Mouse (Mus musculus) CH12.LX (cell line): ENCODE data around the gene Nptn. TPM values are rescaled to one million over a fixed set of nuclear protein-coding genes. Genes with fewer than 3 reads are reported as not detected.

Source experiments
- DNase-seq: peaks from one replicate; pipeline ENCODE4 v3.0.0-alpha.2; 2013; ENCODE audit errors: extremely low read depth
- H3K27ac ChIP-seq: 2 replicates; pipeline ENCODE4 v1.5.1; 2012; ENCODE audit warnings: low read depth, mild to moderate bottlenecking, control low read depth, moderate library complexity; ENCODE audit not compliant: insufficient read depth
- H3K27me3 ChIP-seq: replicated peaks from 2 replicates; pipeline ENCODE3; 2012; ENCODE audit warnings: inconsistent platforms
- H3K36me3 ChIP-seq, 2 experiments: replicated peaks in 1 of 2; 2 replicates each; pipeline versions ENCODE3 to v1.6.1; 2012; ENCODE audit warnings: inconsistent platforms in 1 of 2, low read length in 1 of 2, mild to moderate bottlenecking in 1 of 2, mixed read lengths in 1 of 2, moderate library complexity in 1 of 2; ENCODE audit not compliant: control insufficient read depth in 1 of 2, insufficient read depth in 1 of 2
- H3K4me1 ChIP-seq, 2 experiments: 2 replicates each; pipeline ENCODE4 v1.6.1; 2012; ENCODE audit warnings: inconsistent platforms in 1 of 2, moderate library complexity in 1 of 2; ENCODE audit not compliant: insufficient read depth in 2 of 2, control insufficient read depth in 1 of 2
- H3K4me2 ChIP-seq: 2 replicates; pipeline ENCODE4 v1.6.1; 2012; ENCODE audit warnings: low read depth, mild to moderate bottlenecking, control low read depth; ENCODE audit not compliant: poor library complexity, insufficient read depth, severe bottlenecking
- H3K4me3 ChIP-seq, 3 experiments: fragments of 150-350 bp in 1 of 3; sonication (generic) in 1 of 3; replicated peaks in 1 of 3; 2 replicates each; pipeline versions ENCODE3 to v1.5.1; 2011 to 2012; ENCODE audit warnings: low read depth in 2 of 3, low read length in 2 of 3, mild to moderate bottlenecking in 2 of 3, moderate library complexity in 2 of 3, control low read depth in 1 of 3, improper control_type of control experiment in 1 of 3, inconsistent platforms in 1 of 3, mixed read lengths in 1 of 3; ENCODE audit not compliant: poor library complexity in 1 of 3
- H3K79me2 ChIP-seq: replicated peaks from 2 replicates; pipeline ENCODE4 v1.6.1; 2012; ENCODE audit warnings: mild to moderate bottlenecking, moderate library complexity; ENCODE audit not compliant: control insufficient read depth, poor library complexity, insufficient read depth, severe bottlenecking; ENCODE audit errors: extremely low read depth
- H3K9ac ChIP-seq: 2 replicates; pipeline ENCODE4 v1.6.1; 2012; ENCODE audit warnings: low read depth, mild to moderate bottlenecking, control low read depth, moderate library complexity; ENCODE audit not compliant: insufficient read depth
- H3K9me3 ChIP-seq: replicated peaks from 2 replicates; pipeline ENCODE3; 2012; ENCODE audit warnings: low read length, inconsistent platforms, mixed read lengths
- CHD1 ChIP-seq: IDR thresholded peaks from 2 replicates; pipeline ENCODE4 v1.6.1; 2012; ENCODE audit warnings: low read depth, low read length, improper control_type of control experiment, inconsistent platforms
- CHD2 ChIP-seq: IDR thresholded peaks from 2 replicates; pipeline ENCODE4 v1.6.1; 2011; ENCODE audit warnings: low read length, improper control_type of control experiment
- CTCF ChIP-seq, 2 experiments: IDR thresholded peaks in 1 of 2; conservative IDR thresholded peaks in 1 of 2; 2 replicates each; pipeline ENCODE4 v1.5.1; 2011 to 2012; ENCODE audit warnings: low read depth in 2 of 2, low read length in 2 of 2, improper control_type of control experiment in 1 of 2, inconsistent platforms in 1 of 2, mild to moderate bottlenecking in 1 of 2, moderate library complexity in 1 of 2
- ELF1 ChIP-seq: IDR thresholded peaks from 2 replicates; pipeline ENCODE4 v1.6.1; 2014; ENCODE audit warnings: low read depth, mild to moderate bottlenecking, inconsistent platforms, low read length, improper control_type of control experiment
- EP300 ChIP-seq: IDR thresholded peaks from 2 replicates; pipeline ENCODE4 v1.6.1; 2011; ENCODE audit warnings: low read length, improper control_type of control experiment
- ETS1 ChIP-seq: conservative IDR thresholded peaks from 2 replicates; pipeline ENCODE4 v1.6.1; 2012; ENCODE audit warnings: low read depth, mild to moderate bottlenecking, inconsistent platforms, low read length, improper control_type of control experiment, moderate library complexity
- GABPA ChIP-seq: IDR thresholded peaks from 2 replicates; pipeline ENCODE4 v1.6.1; 2012; ENCODE audit warnings: low read depth, low read length, improper control_type of control experiment, inconsistent platforms; ENCODE audit not compliant: insufficient replicate concordance
- JUN ChIP-seq: IDR thresholded peaks from 2 replicates; pipeline ENCODE4 v1.6.1; 2011; ENCODE audit warnings: low read depth, mild to moderate bottlenecking, low read length, improper control_type of control experiment, moderate library complexity; ENCODE audit not compliant: insufficient read depth
- JUND ChIP-seq: conservative IDR thresholded peaks from 2 replicates; pipeline ENCODE4 v1.6.1; 2011; ENCODE audit warnings: low read depth, low read length, improper control_type of control experiment
- KAT2A ChIP-seq: IDR thresholded peaks from 2 replicates; pipeline ENCODE4 v1.6.1; 2012; ENCODE audit warnings: low read length, improper control_type of control experiment, inconsistent platforms; ENCODE audit not compliant: insufficient replicate concordance
- MAFK ChIP-seq: IDR thresholded peaks from 2 replicates; pipeline ENCODE4 v1.6.1; 2011; ENCODE audit warnings: low read length, improper control_type of control experiment; ENCODE audit not compliant: insufficient replicate concordance
- MAX ChIP-seq: IDR thresholded peaks from 2 replicates; pipeline ENCODE4 v1.6.1; 2011; ENCODE audit warnings: low read length, improper control_type of control experiment
- MAZ ChIP-seq: IDR thresholded peaks from 2 replicates; pipeline ENCODE4 v1.6.1; 2012; ENCODE audit warnings: low read depth, mild to moderate bottlenecking, inconsistent platforms, low read length, improper control_type of control experiment, moderate library complexity
- NELFE ChIP-seq: IDR thresholded peaks from 2 replicates; pipeline ENCODE4 v1.6.1; 2011; ENCODE audit warnings: low read depth, low read length, improper control_type of control experiment
- PAX5 ChIP-seq: IDR thresholded peaks from 2 replicates; pipeline ENCODE4 v1.6.1; 2012; ENCODE audit warnings: low read length, inconsistent platforms, mixed read lengths
- RAD21 ChIP-seq: IDR thresholded peaks from 2 replicates; pipeline ENCODE4 v1.6.1; 2011; ENCODE audit warnings: low read depth, mild to moderate bottlenecking, low read length, improper control_type of control experiment, moderate library complexity
- SIN3A ChIP-seq: IDR thresholded peaks from 2 replicates; pipeline ENCODE4 v1.6.1; 2012; ENCODE audit warnings: low read length, improper control_type of control experiment, inconsistent platforms
- SMC3 ChIP-seq: IDR thresholded peaks from 2 replicates; pipeline ENCODE4 v1.6.1; 2011; ENCODE audit warnings: low read depth, low read length, improper control_type of control experiment
- UBTF ChIP-seq: IDR thresholded peaks from 2 replicates; pipeline ENCODE4 v1.6.1; 2012; ENCODE audit warnings: low read depth, mild to moderate bottlenecking, inconsistent platforms, low read length, improper control_type of control experiment, moderate library complexity
- USF2 ChIP-seq: conservative IDR thresholded peaks from 2 replicates; pipeline ENCODE4 v1.6.1; 2011; ENCODE audit warnings: low read depth, low read length, improper control_type of control experiment
- ZC3H11A ChIP-seq: IDR thresholded peaks from 2 replicates; pipeline ENCODE4 v1.6.1; 2012; ENCODE audit warnings: low read depth, mild to moderate bottlenecking, inconsistent platforms, low read length, improper control_type of control experiment
- ZKSCAN1 ChIP-seq: IDR thresholded peaks from 2 replicates; pipeline ENCODE4 v1.6.1; 2012; ENCODE audit warnings: low read depth, inconsistent platforms, low read length, improper control_type of control experiment, borderline replicate concordance
- ZNF384 ChIP-seq: IDR thresholded peaks from 2 replicates; pipeline ENCODE4 v1.6.1; 2012; ENCODE audit warnings: low read depth, low read length, improper control_type of control experiment, inconsistent platforms
- dilution Hi-C: fragments of 300-500 bp; cut with MboI; formaldehyde crosslinking; loops from 2 replicates; pipeline ENCODE4 v1.14.3; 2020; ENCODE audit warnings: low sequenced_read_pairs; ENCODE audit not compliant: extremely low pct_unique_long_range_greater_than_20kb, extremely low pct_ligation_motif_present
- in situ Hi-C: fragments of 300-500 bp; cut with MboI; formaldehyde crosslinking; loops from 3 replicates; pipeline ENCODE4 v1.14.3; 2019; ENCODE audit warnings: low sequenced_read_pairs, low pct_ligation_motif_present, low pct_unique_long_range_greater_than_20kb, mixed read lengths
- polyA plus RNA-seq: library from polyadenylated mRNA; unstranded; fragments of >175 nt; gene quantifications from 2 replicates; pipeline ENCODE4 v1.2.1, GENCODE M21; 2012; ENCODE audit warnings: low read depth; ENCODE audit not compliant: insufficient read length
- total RNA-seq, 2 experiments: library from RNA; depleted of rRNA; stranded (reverse); fragments of 300-350 nt in 1 of 2; fragments of >200 nt in 1 of 2; gene quantifications; 2 replicates each; pipeline ENCODE4 v1.2.3; 2012 to 2014

The Nptn gene
- total and polyA plus RNA-seq, 3 experiments, result 48.4 to 184 (median 175) TPM

- in situ Hi-C loops, result no loop called here
- dilution Hi-C loops, result no loop called here
- no peak for DNase-seq
- no peaks in the 10 kb centered on the region for H3K36me3 ChIP-seq
- TF ChIP-seq PAX5 (no peak), ZKSCAN1 (no peak), ZNF384 (no peak), CTCF (conservative IDR thresholded peaks at IDR 0.05 in 1 of 2, IDR thresholded peaks at IDR 0.05 in 1 of 2; ENCODE audit: low read depth in 2 of 2, low read length in 2 of 2) (no peak), ELF1 (no peak), EP300 (no peak), CHD2 (no peak), JUND (no peak), ZC3H11A (no peak), RAD21 (no peak), KAT2A (no peak), SMC3 (no peak), UBTF (no peak), MAZ (no peak), MAX (no peak), MAFK (no peak)
- H3K4me3 ChIP-seq, result no peak overlapping the region
- peaks cover 2 to 6% of the 10 kb centered on the region in 2 experiments; a peak in 2 of 4 replicates for H3K4me1 ChIP-seq
- H3K9me3 ChIP-seq, result peaks cover 2% of the 10 kb centered on the region
- H3K27ac ChIP-seq, result no peak overlapping the region
- no peaks in the 10 kb centered on the region for H3K27me3 ChIP-seq
- H3K79me2 ChIP-seq, result no peaks in the 10 kb centered on the region
- no peak overlapping the region for H3K9ac ChIP-seq
- no peak overlapping the region for H3K4me2 ChIP-seq
These were observed 109.4 kb downstream of the Nptn start for GRCm38 (mm10) chr9:58691471-58691870.

- Histone ChIP-seq H3K27ac (no peak overlapping the region), H3K9me3 (peaks cover 2% of the 10 kb centered on the region), H3K4me1 (no peaks in the 10 kb centered on the region)
- dilution Hi-C loops, result no loop called here
- TF ChIP-seq USF2 (no peak), ETS1 (no peak), NELFE (no peak), CHD1 (no peak), SIN3A (no peak), JUN (no peak), GABPA (no peak)
- TF ChIP-seq, all 38 proteins: peak for 0
- no peak for DNase-seq
- no peak overlapping the region for H3K9ac ChIP-seq
- no peaks in the 10 kb centered on the region for H3K79me2 ChIP-seq
- H3K36me3 ChIP-seq, result no peaks in the 10 kb centered on the region
- no peaks in the 10 kb centered on the region for H3K27me3 ChIP-seq
- in situ Hi-C loops, result no loop called here
- H3K4me3 ChIP-seq, result no peak overlapping the region
- no peak overlapping the region for H3K4me2 ChIP-seq
These were observed 116.4 kb downstream of the Nptn start for GRCm38 (mm10) chr9:58698486-58698885.
